Mouse (Mus musculus): ENCODE measurements around the gene Ifnb1. TPM values are rescaled to one million over a fixed set of nuclear protein-coding genes. Genes with fewer than 3 reads are reported as not detected.

The Ifnb1 gene
- polyA plus RNA-seq, 1 experiment from 2014 or later, result not detected

DNA sequence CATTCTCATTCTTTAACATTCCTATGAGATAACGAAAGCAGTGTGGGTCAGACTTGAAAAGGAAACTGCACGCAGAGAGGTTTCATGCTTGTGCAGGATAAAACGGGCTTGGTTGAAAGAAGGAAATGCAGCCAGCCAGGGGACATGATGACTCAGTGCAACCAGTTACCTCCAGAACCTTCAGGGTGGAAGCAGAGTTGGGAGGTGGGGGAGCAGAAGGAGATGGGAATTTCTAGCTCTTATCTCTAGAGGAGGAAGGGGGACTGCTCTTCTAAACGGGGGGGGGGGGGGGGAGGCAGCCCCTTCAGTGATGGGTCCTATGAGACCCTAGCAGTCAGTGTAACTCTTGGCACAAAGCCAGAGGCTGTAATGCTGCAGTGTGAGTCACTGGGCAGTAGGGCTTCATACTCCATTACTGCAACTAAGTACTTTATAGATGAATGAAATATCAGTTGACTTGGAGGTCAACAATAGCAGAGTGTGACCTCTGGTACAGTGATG lies 6.8 kb downstream of the Ifnb1 start:
- peak overlapping the region; percentile 35 for H3K4me2 ChIP-seq (replicated peaks; ENCODE audit: low read depth)
- H3K27ac ChIP-seq (replicated peaks), result peak overlapping the region; percentile 56; the same call in 1 of the 2 replicates

GRCm38 (mm10) chr4:88515250-88515649 lies 7.3 kb downstream of the Ifnb1 start:
- Histone ChIP-seq H3K27me3 (ENCODE audit: control insufficient read depth, insufficient read depth, low read length) (no peaks in the 10 kb centered on the region), H3K36me3 (ENCODE audit: control insufficient read depth, insufficient read depth, low read length) (no peaks in the 10 kb centered on the region), H3K9ac (ENCODE audit: low read length) (no peak overlapping the region), H3K4me1 (replicated peaks; ENCODE audit: control insufficient read depth, insufficient read depth) (no peaks in the 10 kb centered on the region), H3K4me2 (replicated peaks; ENCODE audit: low read depth) (peak overlapping the region; percentile 35), H3K27ac (replicated peaks) (no peak overlapping the region), H3K4me3 (ENCODE audit: low read depth, low read length) (no peak overlapping the region), H3K9me3 (ENCODE audit: control insufficient read depth, low read length) (no peaks in the 10 kb centered on the region)
- ATAC-seq (ENCODE audit: low FRiP score, low TSS enrichment), result no peak
- TF ChIP-seq EP300 (optimal IDR thresholded peaks at IDR 0.05) (no peak), CTCF (IDR thresholded peaks at IDR 0.05; ENCODE audit: low read depth) (no peak)
- WGBS, result 25% methylated on average over 2 of the region's 2 CpGs
- no peak for DNase-seq (ENCODE audit: low spot score)

More for the DNA sequence above, 6.8 kb downstream of the Ifnb1 start:
- WGBS, result 11% methylated on average over 4 of the region's 4 CpGs
- H3K4me1 ChIP-seq (replicated peaks; ENCODE audit: control insufficient read depth, insufficient read depth), result no peaks in the 10 kb centered on the region
- no peak for TF ChIP-seq EP300 (optimal IDR thresholded peaks at IDR 0.05)
- no peak for TF ChIP-seq CTCF (IDR thresholded peaks at IDR 0.05; ENCODE audit: low read depth)
- H3K9ac ChIP-seq (ENCODE audit: low read length), result no peak overlapping the region
- no peaks in the 10 kb centered on the region for H3K36me3 ChIP-seq (ENCODE audit: control insufficient read depth, insufficient read depth, low read length)
- no peaks in the 10 kb centered on the region for H3K9me3 ChIP-seq (ENCODE audit: control insufficient read depth, low read length)
- no peak overlapping the region for H3K4me3 ChIP-seq (ENCODE audit: low read depth, low read length)
- no peaks in the 10 kb centered on the region for H3K27me3 ChIP-seq (ENCODE audit: control insufficient read depth, insufficient read depth, low read length)
- peak; percentile 94 for ATAC-seq (ENCODE audit: low FRiP score, low TSS enrichment)
- DNase-seq (ENCODE audit: low spot score), result peak; percentile 49

DNA sequence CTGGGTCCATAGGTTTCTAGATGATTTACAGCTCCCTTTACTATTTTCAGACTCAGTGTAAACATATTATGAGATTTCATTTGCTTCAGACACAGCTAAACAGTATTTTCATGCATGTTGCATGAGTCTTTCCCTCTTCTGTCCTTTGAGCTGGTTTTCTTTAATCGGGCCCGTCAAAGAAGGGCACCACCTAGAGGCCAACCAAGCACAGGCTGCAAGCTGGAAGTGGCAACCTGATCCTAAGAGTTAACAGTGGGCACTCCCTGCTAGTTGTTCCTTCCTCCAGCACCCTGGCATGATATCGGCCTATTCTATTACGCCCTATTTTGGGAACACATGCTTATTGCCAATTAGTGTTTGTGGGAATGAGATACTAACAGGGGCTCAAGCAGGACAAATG lies 8.2 kb downstream of the Ifnb1 start:
- DNase-seq (ENCODE audit: low spot score) (peak; percentile 43), ATAC-seq (ENCODE audit: low FRiP score, low TSS enrichment) (0 out of 2 replicates have a peak, but pooled peaks have one; percentile 41)
- Histone ChIP-seq H3K36me3 (ENCODE audit: control insufficient read depth, insufficient read depth, low read length) (no peaks in the 10 kb centered on the region), H3K27ac (replicated peaks) (no peak overlapping the region), H3K9me3 (ENCODE audit: control insufficient read depth, low read length) (no peaks in the 10 kb centered on the region), H3K4me2 (replicated peaks; ENCODE audit: low read depth) (no peak overlapping the region), H3K27me3 (ENCODE audit: control insufficient read depth, insufficient read depth, low read length) (no peaks in the 10 kb centered on the region), H3K4me3 (ENCODE audit: low read depth, low read length) (no peak overlapping the region), H3K9ac (ENCODE audit: low read length) (no peak overlapping the region), H3K4me1 (replicated peaks; ENCODE audit: control insufficient read depth, insufficient read depth) (no peaks in the 10 kb centered on the region)
- TF ChIP-seq CTCF (IDR thresholded peaks at IDR 0.05; ENCODE audit: low read depth) (peak; percentile 81), EP300 (optimal IDR thresholded peaks at IDR 0.05) (no peak)
- 38% methylated on average over 4 of the region's 4 CpGs for WGBS

DNA sequence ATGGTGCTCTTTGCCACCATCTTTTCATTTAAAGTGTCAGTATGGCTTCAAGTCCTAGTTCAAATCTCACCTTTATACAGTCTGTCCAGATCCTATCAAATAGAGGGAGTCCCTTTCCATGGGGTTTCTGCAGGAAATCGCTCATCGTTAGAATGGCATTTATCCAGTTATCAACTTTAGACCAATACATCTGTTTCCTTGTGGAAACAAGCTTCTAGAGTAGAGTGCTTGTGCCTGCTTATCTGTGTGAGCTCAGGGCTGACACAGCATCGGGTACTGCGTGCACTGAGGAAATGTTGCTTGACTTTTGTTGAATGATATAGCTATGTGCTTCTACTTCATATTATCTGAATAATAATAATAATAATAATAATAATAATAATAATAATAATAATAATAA lies 8.8 kb downstream of the Ifnb1 start:
- Histone ChIP-seq H3K36me3 (ENCODE audit: control insufficient read depth, insufficient read depth, low read length) (no peaks in the 10 kb centered on the region), H3K4me3 (ENCODE audit: low read depth, low read length) (no peak overlapping the region), H3K9me3 (ENCODE audit: control insufficient read depth, low read length) (no peaks in the 10 kb centered on the region), H3K9ac (ENCODE audit: low read length) (no peak overlapping the region), H3K27me3 (ENCODE audit: control insufficient read depth, insufficient read depth, low read length) (no peaks in the 10 kb centered on the region), H3K4me2 (replicated peaks; ENCODE audit: low read depth) (no peak overlapping the region), H3K27ac (replicated peaks) (no peak overlapping the region), H3K4me1 (replicated peaks; ENCODE audit: control insufficient read depth, insufficient read depth) (no peaks in the 10 kb centered on the region)
- ATAC-seq (ENCODE audit: low FRiP score, low TSS enrichment) (no peak), DNase-seq (ENCODE audit: low spot score) (no peak)
- 93% methylated on average over 4 of the region's 4 CpGs for WGBS
- TF ChIP-seq CTCF (IDR thresholded peaks at IDR 0.05; ENCODE audit: low read depth), result no peak
- TF ChIP-seq EP300 (optimal IDR thresholded peaks at IDR 0.05), result no peak

DNA sequence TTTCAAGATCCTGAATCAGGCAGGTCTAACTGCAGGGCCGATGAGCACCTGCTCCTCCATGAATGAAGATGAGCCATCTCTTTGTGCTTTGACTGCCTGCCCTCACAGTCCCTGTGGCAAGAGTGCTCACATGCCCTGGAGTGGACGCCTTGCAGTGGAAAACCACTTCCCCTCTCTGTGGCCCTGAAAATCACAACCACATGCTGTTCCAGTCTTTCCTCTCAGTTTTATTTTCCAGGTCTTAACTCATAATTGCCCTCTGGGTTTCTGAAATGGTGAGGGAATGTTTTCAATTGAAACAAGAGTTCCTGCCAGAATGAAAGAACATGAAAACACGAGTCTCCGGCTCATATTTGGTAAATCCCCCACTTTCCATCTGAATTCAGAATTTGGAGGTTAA lies 18.8 kb downstream of the Ifnb1 start:
- Histone ChIP-seq H3K9ac (ENCODE audit: low read length) (no peak overlapping the region), H3K4me1 (replicated peaks; ENCODE audit: control insufficient read depth, insufficient read depth) (no peaks in the 10 kb centered on the region), H3K36me3 (ENCODE audit: control insufficient read depth, insufficient read depth, low read length) (no peaks in the 10 kb centered on the region), H3K4me3 (ENCODE audit: low read depth, low read length) (no peak overlapping the region), H3K27ac (replicated peaks) (no peak overlapping the region), H3K27me3 (ENCODE audit: control insufficient read depth, insufficient read depth, low read length) (no peaks in the 10 kb centered on the region), H3K9me3 (ENCODE audit: control insufficient read depth, low read length) (no peaks in the 10 kb centered on the region), H3K4me2 (replicated peaks; ENCODE audit: low read depth) (no peak overlapping the region)
- TF ChIP-seq EP300 (optimal IDR thresholded peaks at IDR 0.05) (no peak), CTCF (IDR thresholded peaks at IDR 0.05; ENCODE audit: low read depth) (no peak)
- ATAC-seq (ENCODE audit: low FRiP score, low TSS enrichment) (no peak), DNase-seq (ENCODE audit: low spot score) (no peak)
- 59% methylated on average over 4 of the region's 4 CpGs for WGBS

DNA sequence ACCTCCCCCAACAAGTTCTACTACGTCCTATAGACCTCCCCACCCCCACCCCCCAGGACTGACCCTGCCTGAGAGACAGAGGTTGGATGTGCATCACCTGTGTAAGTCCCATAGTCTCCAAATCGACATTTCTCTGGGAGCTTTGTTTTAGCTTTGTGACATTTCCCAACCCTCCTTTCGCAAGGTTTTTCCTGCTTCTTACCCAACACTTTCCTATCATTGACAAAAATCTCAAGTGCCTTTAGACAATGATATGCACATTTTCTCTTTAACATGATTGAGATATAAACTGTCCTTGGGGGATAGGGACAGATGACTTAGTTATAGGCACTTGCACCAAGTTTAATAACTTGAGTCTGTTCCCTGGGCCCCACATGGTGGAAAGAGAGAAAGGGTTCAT lies 21.3 kb downstream of the Ifnb1 start:
- TF ChIP-seq CTCF (IDR thresholded peaks at IDR 0.05; ENCODE audit: low read depth) (no peak), EP300 (optimal IDR thresholded peaks at IDR 0.05) (no peak)
- Histone ChIP-seq H3K4me1 (replicated peaks; ENCODE audit: control insufficient read depth, insufficient read depth) (no peaks in the 10 kb centered on the region), H3K36me3 (ENCODE audit: control insufficient read depth, insufficient read depth, low read length) (no peaks in the 10 kb centered on the region), H3K9ac (ENCODE audit: low read length) (no peak overlapping the region), H3K27me3 (ENCODE audit: control insufficient read depth, insufficient read depth, low read length) (no peaks in the 10 kb centered on the region), H3K27ac (replicated peaks) (no peak overlapping the region), H3K4me3 (ENCODE audit: low read depth, low read length) (no peak overlapping the region), H3K4me2 (replicated peaks; ENCODE audit: low read depth) (no peak overlapping the region), H3K9me3 (ENCODE audit: control insufficient read depth, low read length) (no peaks in the 10 kb centered on the region)
- ATAC-seq (ENCODE audit: low FRiP score, low TSS enrichment), result no peak
- 75% methylated on average over 3 of the region's 3 CpGs for WGBS
- DNase-seq (ENCODE audit: low spot score), result no peak
